Mouse (Mus musculus): ENCODE data around the gene Grhpr. TPM values are rescaled to one million over a fixed set of nuclear protein-coding genes. Genes with fewer than 3 reads are reported as not detected.
A peak's percentile ranks its signal among the peaks of the same experiment; 100 is the strongest.
"Not testable (repeated sequence)": the region's sequence is repeated elsewhere in the genome, so short reads cannot be mapped to it uniquely, and the experiment has no call there.

Grhpr gene
- total RNA-seq, 2 experiments from 2014 or later, result 13.0 to 15.1 TPM

DNA sequence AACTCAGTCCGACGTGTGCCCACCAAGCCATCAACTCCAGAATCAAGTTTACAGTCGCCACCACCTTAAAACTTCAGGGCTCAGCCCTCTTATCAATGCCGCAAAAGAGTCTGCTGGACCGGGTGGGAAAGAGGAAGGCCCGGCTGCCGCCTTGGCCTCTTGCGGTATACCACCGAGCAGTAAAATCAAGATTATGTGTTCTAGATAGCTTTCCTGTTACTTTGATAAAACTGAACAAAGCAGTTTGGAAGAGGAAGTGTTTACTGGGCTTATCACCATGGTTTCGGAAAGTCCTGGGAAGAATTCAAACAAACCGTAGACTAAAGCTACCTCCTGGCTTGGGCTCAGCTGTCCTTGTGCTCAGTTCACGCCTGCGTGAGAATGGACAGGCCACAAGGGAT is 31.8 kb downstream of the Grhpr start:
- no peak for DNase-seq (ENCODE audit: low spot score in 2 of 2)

DNA sequence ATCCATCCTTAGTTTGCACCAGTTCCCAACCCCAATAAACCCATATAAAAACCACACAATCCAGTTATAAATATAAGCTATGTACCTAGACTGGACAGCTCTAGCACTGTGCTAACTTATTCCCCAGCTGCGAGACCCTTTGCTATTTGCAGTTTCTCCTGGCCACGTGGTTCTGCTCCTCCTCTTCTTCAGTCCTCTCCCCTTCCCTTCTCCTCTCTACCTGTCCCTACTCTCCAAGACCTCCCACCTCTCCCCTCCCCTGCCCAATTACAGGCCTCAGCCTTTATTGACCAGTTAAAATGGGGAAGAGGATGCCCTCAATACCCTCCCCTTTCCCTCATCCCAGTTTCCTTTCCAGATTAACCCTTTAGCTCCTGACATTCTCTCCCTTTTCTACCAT is 32.3 kb downstream of the Grhpr start:
- DNase-seq (ENCODE audit: low spot score in 2 of 2), result no peak

DNA sequence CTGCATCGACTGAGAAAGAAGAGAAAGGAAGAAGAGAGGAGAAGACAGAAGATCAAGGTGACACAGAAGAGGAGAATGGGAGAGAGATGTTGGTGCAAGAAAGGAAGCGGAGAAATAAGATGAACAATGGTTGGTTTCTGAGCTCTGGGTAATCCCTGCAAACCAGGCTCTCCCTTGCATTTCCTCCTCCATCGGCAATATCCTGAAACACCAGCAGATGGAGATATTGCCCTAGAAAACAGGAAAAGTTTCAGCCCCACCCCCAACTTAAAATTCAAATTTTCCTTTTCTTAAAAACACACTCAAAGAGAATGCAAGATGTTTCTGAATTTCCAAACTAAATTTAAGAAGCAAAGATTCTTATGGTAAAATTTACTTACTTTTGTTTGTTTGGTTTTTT is 34.4 kb downstream of the Grhpr start:
- DNase-seq (ENCODE audit: low spot score in 2 of 2), result peak; percentile 71 to 76

DNA sequence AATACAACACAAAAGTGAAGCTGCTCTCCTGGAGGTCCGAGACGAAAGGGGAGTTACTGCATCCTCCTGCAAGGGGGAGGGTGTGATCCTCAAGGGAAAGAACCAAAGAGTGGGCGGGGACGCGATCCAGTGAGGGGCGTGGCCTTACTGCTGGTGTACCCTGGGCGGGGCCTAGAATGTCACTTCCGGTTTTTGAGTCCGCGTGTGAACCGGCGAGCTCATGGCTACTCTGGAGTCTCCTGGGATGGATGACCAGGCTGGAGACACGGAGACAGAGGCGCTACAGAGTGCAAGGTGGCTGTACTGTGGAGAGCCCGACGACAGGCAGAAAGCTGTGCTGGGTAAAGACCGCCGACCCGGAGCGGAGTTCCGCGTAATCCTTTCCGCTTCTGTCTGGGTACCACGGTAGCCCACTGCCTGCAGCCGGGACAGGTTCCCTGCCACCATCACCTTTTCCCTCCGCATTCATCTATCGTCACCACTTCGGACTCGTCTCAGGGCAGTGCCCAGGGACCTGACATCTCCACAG is 37.3 kb downstream of the Grhpr start, which contains the start of gene Polr1e:
Gene Polr1e, plus strand, starts transcription at position 132 of the 529 bp plus-strand sequence.
- peak; percentile 81 to 87 for DNase-seq (ENCODE audit: low spot score in 2 of 2)

DNA sequence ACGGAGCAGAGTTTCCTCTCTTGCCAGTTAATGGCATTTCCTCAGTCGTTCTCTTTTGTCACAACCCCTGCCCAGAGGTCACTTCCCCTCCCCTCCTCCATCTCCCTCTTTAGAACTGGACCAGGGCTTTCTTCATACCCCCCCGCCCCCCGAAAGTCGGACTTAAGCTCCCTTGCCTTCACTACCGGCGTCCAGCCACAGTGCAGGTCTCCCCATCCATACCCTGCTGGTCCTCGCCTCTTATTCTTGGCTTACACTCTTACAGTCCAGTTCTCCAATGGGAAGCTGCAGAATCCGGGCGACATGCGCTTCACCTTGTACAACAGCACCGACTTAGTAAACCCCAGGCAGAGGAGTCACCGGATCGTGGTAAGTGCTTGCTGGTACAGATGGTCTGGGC is 37.8 kb downstream of the Grhpr start:
- DNase-seq (ENCODE audit: low spot score in 2 of 2), result no peak

GRCm38 (mm10) chr4:45026459-45026858 is 45.3 kb downstream of the Grhpr start:
- DNase-seq (ENCODE audit: low spot score in 2 of 2), result no peak

DNA sequence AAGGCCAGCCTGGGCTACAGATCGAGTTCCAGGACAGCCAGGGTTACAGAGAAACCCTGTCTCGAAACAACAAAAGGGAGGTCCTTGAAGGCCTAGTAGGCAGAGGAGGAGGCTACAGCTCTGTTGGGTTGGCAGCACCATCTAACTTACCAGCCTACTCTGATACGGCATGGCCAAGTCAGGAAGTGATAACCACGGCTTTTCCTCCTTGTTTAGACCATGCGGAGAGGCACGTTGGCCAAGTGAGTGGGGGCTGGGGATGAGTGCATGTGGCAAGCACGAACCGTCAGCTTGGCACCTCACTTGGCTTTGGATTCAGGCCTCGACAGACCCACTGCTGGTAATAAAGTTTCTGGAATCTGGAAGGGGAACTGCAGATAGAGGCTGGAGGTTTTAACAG is 51.4 kb downstream of the Grhpr start:
- no peak for DNase-seq (ENCODE audit: low spot score in 2 of 2)

DNA sequence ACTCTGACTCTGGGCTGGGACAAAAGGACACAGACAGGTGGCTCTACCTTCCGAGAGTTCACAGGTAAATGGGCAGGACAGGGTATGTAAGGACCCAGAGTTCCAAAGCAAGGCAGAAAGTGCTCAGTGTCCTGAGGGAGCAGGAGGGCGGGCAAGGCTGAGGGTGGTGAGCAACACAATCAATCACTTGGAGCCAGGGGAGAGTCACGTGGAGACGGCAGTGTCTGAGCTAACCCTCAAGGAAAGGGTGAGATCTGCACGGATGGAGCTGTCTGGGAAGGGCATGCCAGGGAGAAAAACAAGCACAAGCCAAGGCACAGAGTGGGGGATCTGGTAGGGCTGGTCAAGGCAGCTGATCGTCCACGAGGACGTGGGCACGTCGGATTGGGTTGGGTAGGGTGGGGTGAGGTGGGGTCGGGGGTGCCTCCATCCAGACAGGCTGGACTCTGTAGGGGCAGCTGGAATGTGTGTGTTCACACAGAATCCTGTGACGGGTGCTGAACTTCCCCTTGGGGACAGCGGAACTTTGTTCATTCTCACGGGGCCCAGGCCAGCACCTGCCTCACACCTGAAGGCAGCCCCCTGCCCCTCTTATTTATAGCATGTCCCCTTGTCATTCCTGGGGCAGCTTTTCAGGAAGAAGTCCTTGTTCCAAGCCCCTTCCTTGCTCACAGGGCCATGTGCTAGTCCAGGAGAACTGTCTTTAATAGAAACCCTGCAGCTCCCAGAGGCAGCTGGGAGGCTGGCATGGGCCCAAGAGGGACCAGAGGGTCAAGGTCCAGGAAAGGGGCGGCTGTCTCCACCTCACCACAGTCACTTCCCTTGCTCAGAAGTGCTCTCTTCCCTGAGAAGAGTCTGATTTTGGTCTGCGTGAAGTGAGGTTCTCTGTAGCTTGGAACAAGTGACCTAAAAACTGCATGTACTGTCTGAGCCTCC is 53.8 kb downstream of the Grhpr start:
- no peak for DNase-seq (ENCODE audit: low spot score in 2 of 2)

GRCm38 (mm10) chr4:45036048-45036447 is 54.9 kb downstream of the Grhpr start:
- no peak for DNase-seq (ENCODE audit: low spot score in 2 of 2)

GRCm38 (mm10) chr4:45036571-45036970 is 55.4 kb downstream of the Grhpr start:
- DNase-seq (ENCODE audit: low spot score in 2 of 2), result no peak

DNA sequence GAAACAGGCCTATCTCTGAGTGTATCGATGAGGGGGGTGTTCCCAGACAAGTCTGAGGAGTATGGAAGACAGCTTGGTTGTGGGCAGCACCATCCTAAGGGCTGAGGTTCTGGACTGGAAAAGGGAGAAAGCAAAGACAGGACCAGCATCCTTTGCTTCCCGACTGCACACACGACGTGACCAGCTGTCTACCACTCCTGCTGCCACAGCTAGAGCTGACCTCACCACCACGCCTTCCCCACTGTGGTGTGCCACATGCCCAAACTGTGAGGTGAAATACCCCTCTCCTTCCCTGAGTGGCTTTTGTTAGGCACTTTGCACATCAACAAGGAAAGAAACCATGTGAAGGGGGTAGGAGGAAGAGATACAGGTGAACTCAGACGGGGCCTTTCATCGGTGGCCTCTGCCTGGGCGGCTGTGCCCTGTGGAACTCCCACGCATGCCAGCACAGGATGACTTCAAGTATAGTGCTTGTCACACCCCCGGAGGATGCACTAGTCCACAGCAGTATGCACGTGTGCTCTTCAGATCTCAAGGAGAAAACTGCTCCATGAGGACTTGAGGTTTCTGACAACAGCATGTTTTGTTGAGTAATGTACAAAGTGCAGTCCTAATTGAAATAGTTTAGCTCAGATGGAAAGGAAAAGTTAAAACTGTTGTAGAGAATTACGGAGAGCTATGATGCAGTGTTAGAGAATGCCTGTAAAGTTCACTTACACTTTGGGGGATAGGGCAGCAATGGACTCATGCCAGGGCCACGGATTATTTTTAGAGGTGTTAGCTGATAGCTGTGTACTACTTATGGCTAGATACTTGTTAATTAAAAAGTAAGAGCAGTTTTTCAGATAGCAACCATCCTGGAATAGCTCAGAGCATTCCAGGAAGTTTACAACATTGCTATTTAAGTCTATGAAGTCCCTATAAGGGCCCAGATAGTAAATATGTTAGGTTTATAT is 56.5 kb downstream of the Grhpr start:
- no peak for DNase-seq (ENCODE audit: low spot score in 2 of 2)

DNA sequence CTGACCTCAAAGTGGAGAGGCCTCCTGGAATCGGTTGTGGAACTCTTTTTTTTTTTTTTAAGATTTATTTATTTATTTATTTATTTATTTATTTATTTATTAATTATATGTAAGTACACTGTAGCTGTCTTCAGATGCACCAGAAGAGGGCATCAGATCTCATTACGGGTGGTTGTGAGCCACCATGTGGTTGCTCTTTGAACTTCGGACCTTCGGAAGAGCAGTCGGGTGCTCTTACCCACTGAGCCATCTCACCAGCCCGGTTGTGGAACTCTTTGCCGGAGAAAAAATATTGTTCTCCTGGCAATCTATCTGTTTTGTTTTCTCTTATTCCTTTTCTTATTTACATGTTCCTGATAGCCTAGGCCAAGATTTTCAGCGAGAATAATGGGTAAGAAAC is 57.7 kb downstream of the Grhpr start:
- DNase-seq (ENCODE audit: low spot score in 2 of 2), result not testable (repeated sequence)

- not testable (repeated sequence) for DNase-seq (ENCODE audit: low spot score in 2 of 2)
Observed at GRCm38 (mm10) chr4:45039546-45039945, 58.4 kb downstream of the Grhpr start.

Other genes starting within 250 kb of the Grhpr start
- 10 to 100 TPM; 60.2 to 72.6 TPM for gene Zcchc7, start 225.5 kb upstream of the Grhpr start, total RNA-seq (2021)
- 10 to 100 TPM; 18.3 to 18.5 TPM for gene Zbtb5, start 31.0 kb downstream of the Grhpr start, total RNA-seq (2021)
- 10 to 100 TPM; 17.2 to 17.4 TPM for gene Polr1e, start 37.2 kb downstream of the Grhpr start, total RNA-seq (2021)
- 10 to 100 TPM; 31.6 to 35.5 TPM for gene Fbxo10, start 103.2 kb downstream of the Grhpr start, total RNA-seq (2021)
- gene Tomm5, start 126.7 kb downstream of the Grhpr start, total RNA-seq (2021), result 10 to 100 TPM; 61.4 to 69.8 TPM
- gene Frmpd1, start 203.5 kb downstream of the Grhpr start, total RNA-seq (2021), result 10 to 100 TPM; 18.4 to 19.5 TPM

Measured in layer of hippocampus, postnatal 10 days (tissue).